Mouse (Mus musculus) liver, postnatal 0 days (tissue): ENCODE data around the gene 3110040M04Rik.
"Not testable (repeated sequence)": the region's sequence is repeated elsewhere in the genome, so short reads cannot be mapped to it uniquely, and the experiment has no call there.

Source experiments
- CTCF ChIP-seq: sonication (generic); IDR thresholded peaks from 2 replicates; pipeline ENCODE4 v1.5.1; 2016; ENCODE audit warnings: antibody characterized with exemption, low read depth
- EP300 ChIP-seq: IDR thresholded peaks from 2 replicates; pipeline ENCODE4 v1.6.1; 2016; ENCODE audit warnings: antibody characterized with exemption, low read depth, mild to moderate bottlenecking

GRCm38 (mm10) chr1:151192739-151193138 lies 11.2 kb upstream of the 3110040M04Rik start:
- not testable (repeated sequence) for TF ChIP-seq CTCF, EP300
